20 mouse cellular contexts compared by ENCODE assay signal in the genomic region with DNA sequence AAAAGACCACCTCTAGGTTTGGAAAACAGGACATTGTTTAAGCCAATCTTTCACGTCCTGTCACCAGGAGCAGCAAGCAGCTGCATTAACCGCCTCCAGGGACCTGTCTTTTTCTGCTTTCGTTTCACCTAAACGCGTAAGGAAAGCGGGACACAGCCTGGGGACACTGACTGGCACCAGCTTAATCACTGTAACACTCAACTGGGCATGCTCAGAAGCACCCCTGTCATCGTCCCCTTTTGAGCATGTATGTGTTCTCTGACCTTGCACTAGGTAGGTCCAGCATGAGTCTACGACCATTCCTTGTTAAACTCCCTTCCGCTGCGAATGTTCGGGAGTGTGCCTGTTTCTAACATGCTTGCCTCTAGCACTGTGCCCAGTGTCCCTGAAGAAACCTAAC. TPM values are rescaled to one million over a fixed set of nuclear protein-coding genes. Genes with fewer than 3 reads are reported as not detected.
A peak's percentile ranks its signal among the peaks of the same experiment; 100 is the strongest.
DNase-seq lines count a peak whose midpoint lies in the region; ATAC-seq lines count a peak whose summit lies in the region.
"Had no signal": no experiment of that assay in that cellular context is flagged by ENCODE, and none has a peak within 500 bp of the region (broad histone marks: within the 10 kb centered on the region; RNA-seq: fewer than 3 reads in every experiment).

No protein-coding gene starts in this region.

- DNase-seq in cerebellum, postnatal 14 days, result no peak
- peak; percentile 26 for DNase-seq in hindbrain, embryonic 11.5 days (ENCODE audit: low spot score)
- DNase-seq in hindbrain, embryonic 10.5 days (ENCODE audit: low spot score), result no peak
- DNase-seq in kidney, adult 9 months, result no peak
- DNase-seq: adrenal gland, adult 8-10 months; cerebellum, postnatal 25 days; liver, embryonic 13.5 days; lung, embryonic 14.5 days; right cerebral cortex, postnatal 14 days; spleen, adult 18-20 months; thymus, postnatal 25 days had no signal

- H3K36me3 ChIP-seq in hindbrain, embryonic 11.5 days (ENCODE audit: control insufficient read depth, insufficient read depth, low read length), result no peaks in the 10 kb centered on the region
- peaks cover 11% of the 10 kb centered on the region; the same call in 1 of the 2 replicates for H3K36me3 ChIP-seq in hindbrain, embryonic 10.5 days
- H3K36me3 ChIP-seq in hindbrain, embryonic 12.5 days, result no peaks in the 10 kb centered on the region; the same call in 1 of the 2 replicates
- no peaks in the 10 kb centered on the region; the same call in 1 of the 2 replicates for H3K36me3 ChIP-seq in limb, embryonic 13.5 days
- H3K36me3 ChIP-seq: liver, embryonic 13.5 days had no signal

- H3K27ac ChIP-seq in hindbrain, embryonic 11.5 days (ENCODE audit: low read depth, low read length), result no peak overlapping the region
- no peak overlapping the region for H3K27ac ChIP-seq in hindbrain, embryonic 10.5 days
- no peak overlapping the region for H3K27ac ChIP-seq in hindbrain, embryonic 12.5 days
- no peak overlapping the region for H3K27ac ChIP-seq in limb, embryonic 13.5 days
- H3K27ac ChIP-seq: forebrain, embryonic 13.5 days; intestine, embryonic 15.5 days; limb, embryonic 12.5 days; liver, embryonic 13.5 days; midbrain, embryonic 12.5 days had no signal

- no peaks in the 10 kb centered on the region for H3K27me3 ChIP-seq in hindbrain, embryonic 11.5 days (ENCODE audit: control insufficient read depth, insufficient read depth, low read length)
- no peaks in the 10 kb centered on the region for H3K27me3 ChIP-seq in hindbrain, embryonic 10.5 days (ENCODE audit: insufficient read depth, poor library complexity, severe bottlenecking)
- no peaks in the 10 kb centered on the region for H3K27me3 ChIP-seq in hindbrain, embryonic 12.5 days
- no peaks in the 10 kb centered on the region for H3K27me3 ChIP-seq in limb, embryonic 13.5 days
- H3K27me3 ChIP-seq: forebrain, embryonic 13.5 days; intestine, embryonic 15.5 days; limb, embryonic 12.5 days; liver, embryonic 13.5 days; midbrain, embryonic 12.5 days had no signal

- no peak overlapping the region for H3K4me3 ChIP-seq in hindbrain, embryonic 11.5 days (ENCODE audit: low read depth, low read length)
- H3K4me3 ChIP-seq in hindbrain, embryonic 10.5 days, result no peak overlapping the region
- H3K4me3 ChIP-seq in hindbrain, embryonic 12.5 days, result no peak overlapping the region
- H3K4me3 ChIP-seq in limb, embryonic 13.5 days, result no peak overlapping the region
- H3K4me3 ChIP-seq: forebrain, embryonic 13.5 days; intestine, embryonic 15.5 days; limb, embryonic 12.5 days; liver, embryonic 13.5 days; midbrain, embryonic 12.5 days had no signal

- 0 out of 2 replicates have a peak, but pooled peaks have one; percentile 36 for ATAC-seq in cerebellum, adult (ENCODE audit: insufficient number of reproducible peaks, low FRiP score, low TSS enrichment)
- no peak for ATAC-seq in hindbrain, embryonic 11.5 days (ENCODE audit: low FRiP score)
- ATAC-seq in hindbrain, embryonic 12.5 days (ENCODE audit: low FRiP score), result peak; percentile 53; the same call in 1 of the 2 replicates
- ATAC-seq in limb, embryonic 13.5 days (ENCODE audit: low FRiP score, low read depth), result no peak
- no peak for ATAC-seq in erythroblast, adult 5-6 weeks (replicated peaks; ENCODE audit: low FRiP score, poor library complexity, severe bottlenecking)
- ATAC-seq: forebrain, embryonic 13.5 days; intestine, embryonic 15.5 days had no signal

- no peak overlapping the region for H3K4me2 ChIP-seq in hindbrain, embryonic 11.5 days (replicated peaks; ENCODE audit: low read depth, low read length)
- H3K4me2 ChIP-seq in hindbrain, embryonic 12.5 days (replicated peaks), result no peak overlapping the region; the same call in 1 of the 2 replicates
- peak overlapping the region; percentile 32 for H3K4me2 ChIP-seq in limb, embryonic 13.5 days (replicated peaks)
- H3K4me2 ChIP-seq: forebrain, embryonic 13.5 days; intestine, embryonic 15.5 days; limb, embryonic 12.5 days; liver, embryonic 13.5 days; lung, embryonic 14.5 days; midbrain, embryonic 12.5 days had no signal

- no peaks in the 10 kb centered on the region for H3K9me3 ChIP-seq in hindbrain, embryonic 11.5 days (ENCODE audit: control insufficient read depth, low read length)
- H3K9me3 ChIP-seq in hindbrain, embryonic 10.5 days, result no peaks in the 10 kb centered on the region
- H3K9me3 ChIP-seq in hindbrain, embryonic 12.5 days (replicated peaks), result no peaks in the 10 kb centered on the region
- no peaks in the 10 kb centered on the region for H3K9me3 ChIP-seq in limb, embryonic 13.5 days
- H3K9me3 ChIP-seq: forebrain, embryonic 13.5 days; intestine, embryonic 15.5 days; limb, embryonic 12.5 days; liver, embryonic 13.5 days; midbrain, embryonic 12.5 days had no signal

- 63% methylated on average over 11 of the region's 11 CpGs for WGBS in hindbrain, embryonic 11.5 days
- 75% methylated on average over 11 of the region's 11 CpGs for WGBS in hindbrain, embryonic 10.5 days
- 62% methylated on average over 11 of the region's 11 CpGs for WGBS in hindbrain, embryonic 12.5 days
- WGBS in limb, embryonic 13.5 days, result 47% methylated on average over 11 of the region's 11 CpGs

- H3K4me1 ChIP-seq in hindbrain, embryonic 11.5 days (replicated peaks; ENCODE audit: control insufficient read depth, insufficient read depth, low read length), result no peaks in the 10 kb centered on the region
- H3K4me1 ChIP-seq in hindbrain, embryonic 10.5 days (replicated peaks), result peaks cover 13% of the 10 kb centered on the region
- peaks cover 10% of the 10 kb centered on the region for H3K4me1 ChIP-seq in hindbrain, embryonic 12.5 days
- peaks cover 4% of the 10 kb centered on the region for H3K4me1 ChIP-seq in limb, embryonic 13.5 days
- H3K4me1 ChIP-seq: forebrain, embryonic 13.5 days; intestine, embryonic 15.5 days; liver, embryonic 13.5 days had no signal

- H3K9ac ChIP-seq in hindbrain, embryonic 11.5 days (ENCODE audit: low read depth, low read length), result no peak overlapping the region
- no peak overlapping the region for H3K9ac ChIP-seq in hindbrain, embryonic 12.5 days
- H3K9ac ChIP-seq in limb, embryonic 13.5 days, result no peak overlapping the region
- H3K9ac ChIP-seq: forebrain, embryonic 13.5 days; intestine, embryonic 15.5 days; limb, embryonic 12.5 days; liver, embryonic 13.5 days; lung, embryonic 14.5 days; midbrain, embryonic 12.5 days had no signal

RNA-seq across cellular contexts. Expression of a gene that starts 42.8 kb away (rescaled TPM):
- polyA plus RNA-seq in hindbrain, embryonic 11.5 days (2014; fragmentation: Nextera tagmentation; extraction: Ambion mirVana), result 12.2 and 14.8 TPM in 2 replicates
- polyA plus RNA-seq in hindbrain, embryonic 10.5 days (2016; fragmentation: Nextera tagmentation; extraction: Ambion mirVana), result 12.8 and 13.9 TPM in 2 replicates
- 12.2 and 13.5 TPM in 2 replicates for polyA plus RNA-seq in hindbrain, embryonic 12.5 days (2016; fragmentation: Nextera tagmentation; extraction: Ambion mirVana)
- polyA plus RNA-seq in limb, embryonic 13.5 days (2015; fragmentation: Nextera tagmentation; extraction: Ambion mirVana), result 8.1 and 8.6 TPM in 2 replicates
- 2.3 and 13.8 TPM in 2 replicates for total RNA-seq in erythroblast, adult 5-6 weeks (2015; ENCODE audit: low replicate concordance)
- 1.9 and 2.6 TPM in 2 replicates for total RNA-seq in erythroblast, adult 5-6 weeks (2017; ENCODE audit: low replicate concordance)

RNA-seq across cellular contexts. Expression of a gene that starts 52.0 kb away (rescaled TPM):
- 0.60 and 1.5 TPM in 2 replicates for polyA plus RNA-seq in hindbrain, embryonic 11.5 days (2014; fragmentation: Nextera tagmentation; extraction: Ambion mirVana)
- polyA plus RNA-seq in hindbrain, embryonic 10.5 days (2016; fragmentation: Nextera tagmentation; extraction: Ambion mirVana), result 0.25 and 0.64 TPM in 2 replicates
- 0.43 and 0.61 TPM in 2 replicates for polyA plus RNA-seq in hindbrain, embryonic 12.5 days (2016; fragmentation: Nextera tagmentation; extraction: Ambion mirVana)
- polyA plus RNA-seq in limb, embryonic 13.5 days (2015; fragmentation: Nextera tagmentation; extraction: Ambion mirVana), result 1.7 and 2.0 TPM in 2 replicates
- total RNA-seq in erythroblast, adult 5-6 weeks (2015; ENCODE audit: low replicate concordance), result 9.0 and 10.9 TPM in 2 replicates
- 7.9 and 10.0 TPM in 2 replicates for total RNA-seq in erythroblast, adult 5-6 weeks (2017; ENCODE audit: low replicate concordance)
- total RNA-seq: layer of hippocampus, postnatal 10 days had no signal

Comparison
In these comparisons a context has a peak if more than half of its experiments do, and no peak if none do; other contexts are left out.
1. ATAC-seq: peak in cerebellum, adult (single experiment) and hindbrain, embryonic 12.5 days (single experiment); none in hindbrain, embryonic 11.5 days (single experiment), limb, embryonic 13.5 days (single experiment) and erythroblast, adult 5-6 weeks (single experiment).